Mouse (Mus musculus): ENCODE data around the gene Mok. TPM values are rescaled to one million over a fixed set of nuclear protein-coding genes. Genes with fewer than 3 reads are reported as not detected.

Mok gene
- total RNA-seq, 1 experiment = 14.9 TPM

- DNase-seq (ENCODE audit: low read depth, low spot score) = no peak
- H3K9me3 ChIP-seq (ENCODE audit: control insufficient read depth, insufficient read depth, low read depth, low read length) = no peaks in the 10 kb centered on the region
- no peak overlapping the region for H3K9ac ChIP-seq (ENCODE audit: insufficient read depth, low read depth, low read length, poor library complexity, severe bottlenecking)
- in situ Hi-C loops (cut with MboI; ENCODE audit: low sequenced_read_pairs in 2 of 2, unreplicated experiment in 2 of 2) = no loop called here
- no peak overlapping the region for H3K4me3 ChIP-seq (ENCODE audit: insufficient read depth in 1 of 2, low read depth in 1 of 2, low read length in 2 of 2, poor library complexity in 1 of 2, severe bottlenecking in 1 of 2)
- peaks cover 28% of the 10 kb centered on the region; the same call in 1 of the 2 replicates for H3K36me3 ChIP-seq (ENCODE audit: control insufficient read depth, insufficient read depth, low read length, poor library complexity, severe bottlenecking)
- no peak overlapping the region for H3K27ac ChIP-seq (ENCODE audit: insufficient read depth, low read depth, low read length, poor library complexity, severe bottlenecking)
- H3K4me1 ChIP-seq (ENCODE audit: control insufficient read depth in 2 of 2, insufficient read depth in 2 of 2, low read length in 2 of 2, poor library complexity in 1 of 2) = peaks cover 0 to 8% of the 10 kb centered on the region in 2 experiments; a peak in 1 of 4 replicates
- no peak for TF ChIP-seq CHD2 (IDR thresholded peaks at IDR 0.05; ENCODE audit: low read depth, low read length)
- no peak for TF ChIP-seq HCFC1 (IDR thresholded peaks at IDR 0.05; ENCODE audit: borderline replicate concordance, insufficient read depth, low read length)
- no peak for TF ChIP-seq ZNF384 (IDR thresholded peaks at IDR 0.05; ENCODE audit: low read depth, low read length)
- no peak for TF ChIP-seq ZC3H11A (IDR thresholded peaks at IDR 0.05; ENCODE audit: borderline replicate concordance, low read depth, low read length)
- no peak for TF ChIP-seq MAFK (IDR thresholded peaks at IDR 0.05; ENCODE audit: insufficient read depth, low read depth, low read length)
Observed at GRCm38 (mm10) chr12:110813132-110813531, 27.6 kb downstream of the Mok start.

GRCm38 (mm10) chr12:110808848-110809247, 31.9 kb downstream of the Mok start:
- in situ Hi-C loops (cut with MboI; ENCODE audit: low sequenced_read_pairs in 2 of 2, unreplicated experiment in 2 of 2) = no loop called here
- Histone ChIP-seq H3K27ac (ENCODE audit: insufficient read depth, low read depth, low read length, poor library complexity, severe bottlenecking) (no peak overlapping the region; the same call in 1 of the 2 replicates), H3K9me3 (ENCODE audit: control insufficient read depth, insufficient read depth, low read depth, low read length) (no peaks in the 10 kb centered on the region), H3K36me3 (ENCODE audit: control insufficient read depth, insufficient read depth, low read length, poor library complexity, severe bottlenecking) (peaks cover 40% of the 10 kb centered on the region; the same call in 1 of the 2 replicates), H3K4me1 (ENCODE audit: control insufficient read depth in 2 of 2, insufficient read depth in 2 of 2, low read length in 2 of 2, poor library complexity in 1 of 2) (peaks cover 5 to 11% of the 10 kb centered on the region in 2 experiments; a peak in 2 of 4 replicates), H3K9ac (ENCODE audit: insufficient read depth, low read depth, low read length, poor library complexity, severe bottlenecking) (no peak overlapping the region), H3K4me3 (ENCODE audit: insufficient read depth in 1 of 2, low read depth in 1 of 2, low read length in 2 of 2, poor library complexity in 1 of 2, severe bottlenecking in 1 of 2) (no peak overlapping the region)
- no peak for TF ChIP-seq CHD2 (IDR thresholded peaks at IDR 0.05; ENCODE audit: low read depth, low read length)
- TF ChIP-seq MAFK (IDR thresholded peaks at IDR 0.05; ENCODE audit: insufficient read depth, low read depth, low read length) = no peak
- DNase-seq (ENCODE audit: low read depth, low spot score) = no peak

GRCm38 (mm10) chr12:110808430-110808829, 32.3 kb downstream of the Mok start:
- Histone ChIP-seq H3K4me3 (ENCODE audit: insufficient read depth in 1 of 2, low read depth in 1 of 2, low read length in 2 of 2, poor library complexity in 1 of 2, severe bottlenecking in 1 of 2) (no peak overlapping the region), H3K9me3 (ENCODE audit: control insufficient read depth, insufficient read depth, low read depth, low read length) (no peaks in the 10 kb centered on the region), H3K27ac (ENCODE audit: insufficient read depth, low read depth, low read length, poor library complexity, severe bottlenecking) (no peak overlapping the region), H3K9ac (ENCODE audit: insufficient read depth, low read depth, low read length, poor library complexity, severe bottlenecking) (no peak overlapping the region), H3K36me3 (ENCODE audit: control insufficient read depth, insufficient read depth, low read length, poor library complexity, severe bottlenecking) (peaks cover 39% of the 10 kb centered on the region; the same call in 1 of the 2 replicates), H3K4me1 (ENCODE audit: control insufficient read depth in 2 of 2, insufficient read depth in 2 of 2, low read length in 2 of 2, poor library complexity in 1 of 2) (peaks cover 7 to 11% of the 10 kb centered on the region in 2 experiments; a peak in 2 of 4 replicates)
- TF ChIP-seq CHD2 (IDR thresholded peaks at IDR 0.05; ENCODE audit: low read depth, low read length) (no peak), HCFC1 (IDR thresholded peaks at IDR 0.05; ENCODE audit: borderline replicate concordance, insufficient read depth, low read length) (no peak), MAFK (IDR thresholded peaks at IDR 0.05; ENCODE audit: insufficient read depth, low read depth, low read length) (no peak), ZC3H11A (IDR thresholded peaks at IDR 0.05; ENCODE audit: borderline replicate concordance, low read depth, low read length) (no peak), ZNF384 (IDR thresholded peaks at IDR 0.05; ENCODE audit: low read depth, low read length) (no peak)
- in situ Hi-C loops (cut with MboI; ENCODE audit: low sequenced_read_pairs in 2 of 2, unreplicated experiment in 2 of 2) = no loop called here
- no peak for DNase-seq (ENCODE audit: low read depth, low spot score)

- no peak for TF ChIP-seq ZC3H11A (IDR thresholded peaks at IDR 0.05; ENCODE audit: borderline replicate concordance, low read depth, low read length)
- Histone ChIP-seq H3K36me3 (ENCODE audit: control insufficient read depth, insufficient read depth, low read length, poor library complexity, severe bottlenecking) (peaks cover 29% of the 10 kb centered on the region; the same call in 1 of the 2 replicates), H3K27ac (ENCODE audit: insufficient read depth, low read depth, low read length, poor library complexity, severe bottlenecking) (no peak overlapping the region), H3K4me3 (ENCODE audit: insufficient read depth in 1 of 2, low read depth in 1 of 2, low read length in 2 of 2, poor library complexity in 1 of 2, severe bottlenecking in 1 of 2) (no peak overlapping the region), H3K9me3 (ENCODE audit: control insufficient read depth, insufficient read depth, low read depth, low read length) (no peaks in the 10 kb centered on the region), H3K9ac (ENCODE audit: insufficient read depth, low read depth, low read length, poor library complexity, severe bottlenecking) (no peak overlapping the region), H3K4me1 (ENCODE audit: control insufficient read depth in 2 of 2, insufficient read depth in 2 of 2, low read length in 2 of 2, poor library complexity in 1 of 2) (peaks cover 10 to 22% of the 10 kb centered on the region in 2 experiments; a peak in 3 of 4 replicates)
- no peak for DNase-seq (ENCODE audit: low read depth, low spot score)
- in situ Hi-C loops (cut with MboI; ENCODE audit: low sequenced_read_pairs in 2 of 2, unreplicated experiment in 2 of 2) = no loop called here
Observed at GRCm38 (mm10) chr12:110806301-110806970, 34.3 kb downstream of the Mok start.

GRCm38 (mm10) chr12:110804261-110804660, 36.5 kb downstream of the Mok start:
- in situ Hi-C loops (cut with MboI; ENCODE audit: low sequenced_read_pairs in 2 of 2, unreplicated experiment in 2 of 2) = no loop called here

More at GRCm38 (mm10) chr12:110804261-110804660, 36.5 kb downstream of the Mok start:
- Histone ChIP-seq H3K36me3 (ENCODE audit: control insufficient read depth, insufficient read depth, low read length, poor library complexity, severe bottlenecking) (peaks cover 20% of the 10 kb centered on the region; the same call in 1 of the 2 replicates), H3K27ac (ENCODE audit: insufficient read depth, low read depth, low read length, poor library complexity, severe bottlenecking) (no peak overlapping the region), H3K9me3 (ENCODE audit: control insufficient read depth, insufficient read depth, low read depth, low read length) (no peaks in the 10 kb centered on the region), H3K9ac (ENCODE audit: insufficient read depth, low read depth, low read length, poor library complexity, severe bottlenecking) (no peak overlapping the region), H3K4me1 (ENCODE audit: control insufficient read depth in 2 of 2, insufficient read depth in 2 of 2, low read length in 2 of 2, poor library complexity in 1 of 2) (peaks cover 14 to 22% of the 10 kb centered on the region in 2 experiments), H3K4me3 (ENCODE audit: insufficient read depth in 1 of 2, low read depth in 1 of 2, low read length in 2 of 2, poor library complexity in 1 of 2, severe bottlenecking in 1 of 2) (no peak overlapping the region)
- DNase-seq (ENCODE audit: low read depth, low spot score) = no peak
- TF ChIP-seq ZC3H11A (IDR thresholded peaks at IDR 0.05; ENCODE audit: borderline replicate concordance, low read depth, low read length) = no peak
- no peak for TF ChIP-seq ZNF384 (IDR thresholded peaks at IDR 0.05; ENCODE audit: low read depth, low read length)
- no peak for TF ChIP-seq HCFC1 (IDR thresholded peaks at IDR 0.05; ENCODE audit: borderline replicate concordance, insufficient read depth, low read length)
- no peak for TF ChIP-seq MAFK (IDR thresholded peaks at IDR 0.05; ENCODE audit: insufficient read depth, low read depth, low read length)
- TF ChIP-seq CHD2 (IDR thresholded peaks at IDR 0.05; ENCODE audit: low read depth, low read length) = no peak

Data from ES-E14 (cell line).